Mouse (Mus musculus): ENCODE data around the gene Rtn2. TPM values are rescaled to one million over a fixed set of nuclear protein-coding genes. Genes with fewer than 3 reads are reported as not detected.
"Not testable (repeated sequence)": the region's sequence is repeated elsewhere in the genome, so short reads cannot be mapped to it uniquely, and the experiment has no call there.

Rtn2 gene
- polyA plus RNA-seq, 1 experiment from 2014 or later: 1.5 TPM

DNA sequence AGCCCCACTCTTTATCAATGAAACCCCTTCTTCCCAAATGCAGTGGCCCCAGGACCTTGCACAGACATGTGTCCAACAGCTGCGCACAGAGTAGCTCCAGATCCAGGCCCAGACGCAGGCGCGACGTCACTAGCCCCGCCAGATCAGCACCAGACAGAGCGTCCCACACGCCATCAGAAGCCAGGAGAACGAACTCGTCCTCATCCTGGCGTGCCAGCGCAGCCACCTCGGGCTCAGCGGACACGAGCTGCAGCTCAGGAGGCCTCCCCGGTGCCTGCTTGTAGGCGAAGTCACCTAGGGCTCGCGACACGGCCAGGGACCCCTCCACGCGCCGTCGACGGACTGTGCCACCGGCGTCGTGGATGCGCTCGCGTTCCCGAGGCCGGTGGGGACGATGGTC, 3.4 kb upstream of the Rtn2 start:
- 7% methylated on average over 33 of the region's 34 CpGs for WGBS (ENCODE audit: insufficient replicate concordance)
- TF ChIP-seq EP300 (IDR thresholded peaks at IDR 0.05; ENCODE audit: low read depth): no peak
- TF ChIP-seq CTCF (IDR thresholded peaks at IDR 0.05; ENCODE audit: low read depth): no peak
- H3K4me3 ChIP-seq (ENCODE audit: low read depth, low read length): peak overlapping the region; percentile 27; the same call in 1 of the 2 replicates
- H3K4me1 ChIP-seq (ENCODE audit: insufficient read depth): peaks cover 9% of the 10 kb centered on the region
- no peaks in the 10 kb centered on the region for H3K9me3 ChIP-seq (ENCODE audit: low read length)
- H3K27ac ChIP-seq (ENCODE audit: low read depth): no peak overlapping the region
- DNase-seq: no peak
- no peak for ATAC-seq
- H3K27me3 ChIP-seq (ENCODE audit: insufficient read depth, low read length): peaks cover 53% of the 10 kb centered on the region
- H3K4me2 ChIP-seq (ENCODE audit: low read depth, low read length): 0 out of 2 replicates have a peak overlapping the region, but pooled peaks have one; percentile 40
- H3K36me3 ChIP-seq (replicated peaks; ENCODE audit: insufficient read depth, low read length): no peaks in the 10 kb centered on the region
- H3K9ac ChIP-seq (replicated peaks): no peak overlapping the region

DNA sequence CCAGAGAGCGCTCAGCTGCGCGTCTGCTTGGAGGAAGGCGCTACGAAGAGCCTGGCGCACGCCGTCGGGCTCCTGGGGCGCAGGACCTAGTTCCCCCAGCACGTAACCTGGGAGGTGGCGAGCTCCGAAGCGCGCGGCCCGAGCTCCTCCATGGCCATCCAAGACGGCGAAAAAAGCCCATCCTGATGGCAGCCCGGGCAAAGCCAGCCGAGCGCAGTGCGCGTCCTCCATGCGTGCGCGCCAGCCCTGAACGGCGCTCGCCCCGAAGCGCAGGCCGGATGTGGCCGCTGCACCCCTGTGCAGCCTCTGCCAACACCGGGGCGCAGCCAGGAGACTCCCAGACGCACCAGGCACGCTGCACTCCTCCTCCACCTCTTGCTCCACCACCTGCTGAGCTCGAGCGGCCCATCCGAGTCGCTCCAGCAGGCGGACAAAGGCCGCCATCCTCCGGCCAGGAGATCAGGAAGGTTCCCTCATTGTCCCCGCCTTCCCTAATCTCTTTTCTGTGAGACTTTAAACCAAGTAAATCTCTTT, 2.8 kb upstream of the Rtn2 start, which contains the start of gene Ppm1n:
Ppm1n (minus strand) TSS at position 484 of the 534 bp plus-strand sequence.
- Histone ChIP-seq H3K4me2 (ENCODE audit: low read depth, low read length) (peak within 1 kb of the TSS; percentile 40), H3K9ac (replicated peaks) (no peak within 1 kb of the TSS), H3K27me3 (ENCODE audit: insufficient read depth, low read length) (peaks cover 53% of the 10 kb centered on the region), H3K4me1 (ENCODE audit: insufficient read depth) (peaks cover 9% of the 10 kb centered on the region), H3K27ac (ENCODE audit: low read depth) (no peak within 1 kb of the TSS), H3K4me3 (ENCODE audit: low read depth, low read length) (peak within 1 kb of the TSS; percentile 27; the same call in 1 of the 2 replicates), H3K9me3 (ENCODE audit: low read length) (no peaks in the 10 kb centered on the region), H3K36me3 (replicated peaks; ENCODE audit: insufficient read depth, low read length) (no peaks in the 10 kb centered on the region)
- DNase-seq (no peak), ATAC-seq (no peak)
- TF ChIP-seq EP300 (IDR thresholded peaks at IDR 0.05; ENCODE audit: low read depth) (no peak), CTCF (IDR thresholded peaks at IDR 0.05; ENCODE audit: low read depth) (peak; percentile 14; the same call in 1 of the 2 replicates)
- WGBS (ENCODE audit: insufficient replicate concordance): 2% methylated on average over 39 of the region's 46 CpGs

DNA sequence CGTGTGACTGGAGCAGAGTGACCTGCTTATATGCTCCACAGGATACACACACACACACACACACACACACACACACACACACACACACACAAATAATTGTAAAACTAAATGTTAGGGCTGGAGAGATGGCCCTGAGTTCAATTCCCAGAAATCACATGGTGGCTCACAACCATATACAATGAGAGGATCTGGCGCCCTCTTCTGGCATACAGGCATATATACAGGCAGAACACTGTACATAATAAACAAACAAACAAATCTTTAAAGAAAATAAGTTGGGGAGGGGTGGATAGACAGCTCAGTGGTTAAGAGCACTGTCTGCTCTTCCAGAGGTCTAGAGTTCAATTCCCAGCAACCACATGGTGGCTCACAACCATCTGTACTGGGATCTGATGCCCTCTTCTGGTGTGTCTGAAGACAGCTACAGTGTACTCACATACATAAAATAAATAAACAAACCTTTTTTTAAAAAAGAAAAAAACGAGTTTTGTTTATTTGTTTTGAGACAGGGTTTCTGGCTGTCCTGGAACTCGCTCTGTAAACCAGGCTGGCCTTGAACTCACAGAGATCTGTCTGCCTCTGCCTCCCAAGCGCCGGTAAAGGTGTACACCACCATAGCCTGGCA, 632 bp upstream of the Rtn2 start:
- H3K27ac ChIP-seq (ENCODE audit: low read depth); H3K4me1 ChIP-seq (ENCODE audit: insufficient read depth); H3K9ac ChIP-seq (replicated peaks); H3K36me3 ChIP-seq (replicated peaks; ENCODE audit: insufficient read depth, low read length); DNase-seq; H3K9me3 ChIP-seq (ENCODE audit: low read length): not testable (repeated sequence)
- TF ChIP-seq CTCF (IDR thresholded peaks at IDR 0.05; ENCODE audit: low read depth): peak; percentile 84
- ATAC-seq: peak; percentile 35; the same call in 1 of the 2 replicates
- Histone ChIP-seq H3K27me3 (ENCODE audit: insufficient read depth, low read length) (peaks cover 55% of the 10 kb centered on the region), H3K4me3 (ENCODE audit: low read depth, low read length) (peak overlapping the region; percentile 40), H3K4me2 (ENCODE audit: low read depth, low read length) (peak overlapping the region; percentile 85)
- 33% methylated on average over 6 of the region's 6 CpGs for WGBS (ENCODE audit: insufficient replicate concordance)

DNA sequence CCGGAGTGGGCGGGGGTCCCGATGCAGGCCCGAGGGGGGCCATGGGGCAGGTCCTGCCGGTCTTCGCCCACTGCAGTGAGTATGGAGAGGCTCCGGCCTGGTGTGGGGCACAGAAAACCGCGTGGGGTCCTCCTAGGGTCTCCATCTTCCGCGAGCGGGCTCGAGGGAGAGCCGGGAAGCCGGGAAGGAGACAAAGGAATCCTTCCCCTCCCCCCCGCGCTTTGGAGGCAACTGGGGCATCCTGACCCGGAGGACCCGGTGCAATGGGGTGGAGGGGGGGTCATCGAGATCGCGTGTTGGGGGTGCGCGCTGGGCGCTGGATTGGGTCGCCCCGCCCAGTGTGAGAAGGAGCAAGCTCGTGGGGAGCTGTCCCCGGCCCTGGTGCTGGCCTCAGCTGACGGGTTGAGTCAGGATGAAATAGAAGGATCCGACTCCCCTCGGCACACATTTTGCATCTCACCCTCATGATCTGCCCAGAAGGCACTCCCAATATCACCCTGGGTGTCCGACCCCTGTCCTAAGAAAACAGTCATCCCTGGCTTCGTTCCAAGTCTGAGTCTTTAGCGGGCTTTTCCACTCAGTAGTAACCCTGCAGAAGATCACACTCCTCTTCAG, 474 bp downstream of the Rtn2 start:
- Histone ChIP-seq H3K4me1 (ENCODE audit: insufficient read depth) (peaks cover 9% of the 10 kb centered on the region), H3K4me2 (ENCODE audit: low read depth, low read length) (peak overlapping the region; percentile 85), H3K27me3 (ENCODE audit: insufficient read depth, low read length) (peaks cover 50% of the 10 kb centered on the region), H3K36me3 (replicated peaks; ENCODE audit: insufficient read depth, low read length) (no peaks in the 10 kb centered on the region), H3K9ac (replicated peaks) (no peak overlapping the region), H3K4me3 (ENCODE audit: low read depth, low read length) (peak overlapping the region; percentile 40), H3K9me3 (ENCODE audit: low read length) (no peaks in the 10 kb centered on the region), H3K27ac (ENCODE audit: low read depth) (no peak overlapping the region)
- TF ChIP-seq EP300 (IDR thresholded peaks at IDR 0.05; ENCODE audit: low read depth) (no peak), CTCF (IDR thresholded peaks at IDR 0.05; ENCODE audit: low read depth) (no peak)
- DNase-seq (peak; percentile 76), ATAC-seq (peak; percentile 66)
- 2% methylated on average over 28 of the region's 35 CpGs for WGBS (ENCODE audit: insufficient replicate concordance)

DNA sequence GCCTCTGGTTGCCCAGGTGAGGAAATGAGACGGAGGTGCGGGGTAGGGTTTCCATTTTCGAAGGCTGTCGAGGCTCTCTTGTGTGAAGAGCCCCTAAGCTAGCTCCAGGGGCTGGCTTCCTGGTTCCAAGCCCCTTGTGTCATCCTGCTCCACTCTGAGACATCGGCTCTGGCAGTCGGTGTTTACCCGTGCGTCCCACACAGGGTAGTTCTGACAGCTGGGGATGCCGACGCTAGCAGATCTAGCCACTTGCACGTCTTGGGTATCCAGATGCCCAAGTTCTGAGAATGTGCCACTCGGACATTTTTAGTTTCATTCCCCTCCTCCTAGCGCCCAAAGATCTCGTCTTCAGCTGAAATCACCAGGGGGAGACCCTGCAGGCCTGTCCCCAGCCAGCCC, 981 bp downstream of the Rtn2 start:
- Histone ChIP-seq H3K36me3 (replicated peaks; ENCODE audit: insufficient read depth, low read length) (no peaks in the 10 kb centered on the region), H3K9ac (replicated peaks) (no peak overlapping the region), H3K4me1 (ENCODE audit: insufficient read depth) (peaks cover 9% of the 10 kb centered on the region), H3K4me3 (ENCODE audit: low read depth, low read length) (no peak overlapping the region), H3K27ac (ENCODE audit: low read depth) (no peak overlapping the region), H3K27me3 (ENCODE audit: insufficient read depth, low read length) (peaks cover 45% of the 10 kb centered on the region), H3K4me2 (ENCODE audit: low read depth, low read length) (peak overlapping the region; percentile 85), H3K9me3 (ENCODE audit: low read length) (no peaks in the 10 kb centered on the region)
- DNase-seq: no peak
- TF ChIP-seq CTCF (IDR thresholded peaks at IDR 0.05; ENCODE audit: low read depth): no peak
- TF ChIP-seq EP300 (IDR thresholded peaks at IDR 0.05; ENCODE audit: low read depth): no peak
- 37% methylated on average over 14 of the region's 14 CpGs for WGBS (ENCODE audit: insufficient replicate concordance)
- no peak for ATAC-seq

DNA sequence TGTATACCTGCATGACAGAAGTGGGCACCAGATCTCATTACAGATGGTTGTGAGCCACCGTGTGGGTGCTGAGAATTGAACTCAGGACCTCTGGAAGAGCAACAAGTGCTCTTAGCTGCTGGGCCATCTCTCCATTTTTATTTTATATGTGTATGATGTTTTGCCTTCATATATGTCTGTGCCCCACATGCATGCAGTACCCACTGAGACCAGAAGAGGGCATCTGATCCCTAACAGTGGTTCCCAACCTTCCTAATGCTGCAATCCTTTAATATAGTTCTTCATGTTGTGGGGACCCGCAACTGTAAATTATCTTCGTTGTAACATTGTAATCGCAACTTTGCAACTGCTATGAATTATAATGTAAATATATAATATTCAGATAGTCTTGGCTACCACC, 2.3 kb downstream of the Rtn2 start:
- 30% methylated on average over 4 of the region's 4 CpGs for WGBS (ENCODE audit: insufficient replicate concordance)
- H3K36me3 ChIP-seq (replicated peaks; ENCODE audit: insufficient read depth, low read length): no peaks in the 10 kb centered on the region
- H3K9ac ChIP-seq (replicated peaks): no peak overlapping the region
- peaks cover 9% of the 10 kb centered on the region for H3K4me1 ChIP-seq (ENCODE audit: insufficient read depth)
- no peak overlapping the region for H3K27ac ChIP-seq (ENCODE audit: low read depth)
- H3K27me3 ChIP-seq (ENCODE audit: insufficient read depth, low read length): peaks cover 31% of the 10 kb centered on the region
- ATAC-seq: no peak
- peak; percentile 80 for DNase-seq
- TF ChIP-seq CTCF (IDR thresholded peaks at IDR 0.05; ENCODE audit: low read depth) (peak; percentile 90), EP300 (IDR thresholded peaks at IDR 0.05; ENCODE audit: low read depth) (no peak)
- no peak overlapping the region for H3K4me3 ChIP-seq (ENCODE audit: low read depth, low read length)
- H3K9me3 ChIP-seq (ENCODE audit: low read length): no peaks in the 10 kb centered on the region
- H3K4me2 ChIP-seq (ENCODE audit: low read depth, low read length): no peak overlapping the region

All from liver, postnatal 0 days (tissue).